Mouse (Mus musculus) lung, embryonic 14.5 days (tissue): ENCODE data around the gene Lifr. TPM values are rescaled to one million over a fixed set of nuclear protein-coding genes. Genes with fewer than 3 reads are reported as not detected.

Experiments used
- ATAC-seq: fragments of 200-750 bp; cut with Nextera tagmentation; 2 replicates; pipeline ENCODE4 v1.8.0; 2017; ENCODE audit warnings: mild to moderate bottlenecking, moderate TSS enrichment, moderate library complexity; ENCODE audit not compliant: insufficient read depth
- DNase-seq: peaks from one replicate; pipeline ENCODE4 v3.0.0-alpha.2; 2015
- H3K27ac ChIP-seq: fragments of 300-500 bp; sonication (generic); 2 replicates; pipeline ENCODE4 v1.5.1; 2014; ENCODE audit warnings: low read depth, mild to moderate bottlenecking, moderate library complexity
- H3K27me3 ChIP-seq: fragments of 300-500 bp; sonication (generic); 2 replicates; pipeline ENCODE4 v1.6.1; 2014; ENCODE audit warnings: low read length, control low read depth; ENCODE audit not compliant: insufficient read depth
- H3K36me3 ChIP-seq: fragments of 300-500 bp; sonication (generic); 2 replicates; pipeline ENCODE4 v1.6.1; 2014; ENCODE audit warnings: control low read depth; ENCODE audit not compliant: insufficient read depth
- H3K4me1 ChIP-seq: fragments of 300-500 bp; sonication (generic); 2 replicates; pipeline ENCODE4 v1.6.1; 2014; ENCODE audit warnings: antibody characterized with exemption, control low read depth; ENCODE audit not compliant: insufficient read depth
- H3K4me2 ChIP-seq: fragments of 300-500 bp; sonication (generic); 2 replicates; pipeline ENCODE4 v1.6.1; 2014; ENCODE audit warnings: mild to moderate bottlenecking
- H3K4me3 ChIP-seq: fragments of 300-500 bp; sonication (generic); 2 replicates; pipeline ENCODE4 v1.5.1; 2014; ENCODE audit warnings: low read depth, low read length
- H3K9ac ChIP-seq: fragments of 300-500 bp; sonication (generic); 2 replicates; pipeline ENCODE4 v1.6.1; 2014
- H3K9me3 ChIP-seq: fragments of 300-500 bp; sonication (generic); 2 replicates; pipeline ENCODE4 v1.6.1; 2016; ENCODE audit warnings: low read depth, low read length, control low read depth
- CTCF ChIP-seq: IDR thresholded peaks from 2 replicates; pipeline ENCODE4 v1.5.1; 2016; ENCODE audit warnings: antibody characterized with exemption, low read depth
- WGBS: fragments of 180-500 bp; shearing (Covaris S2); extraction: QIAGEN DNeasy Blood & Tissue Kit; methylation state at CpG from one replicate; pipeline ENCODE4 v1.1.7; 2014; 5-methylcytosine and 5-hydroxymethylcytosine counted together
- polyA plus RNA-seq: library from polyadenylated mRNA; unstranded; fragments of >200 nt; fragmentation: Nextera tagmentation; extraction: Ambion mirVana; gene quantifications from 2 replicates; pipeline ENCODE4 v1.2.1, GENCODE M21; 2014

The Lifr gene
- polyA plus RNA-seq, 1 experiment from 2014 or later = 31.0 TPM

DNA sequence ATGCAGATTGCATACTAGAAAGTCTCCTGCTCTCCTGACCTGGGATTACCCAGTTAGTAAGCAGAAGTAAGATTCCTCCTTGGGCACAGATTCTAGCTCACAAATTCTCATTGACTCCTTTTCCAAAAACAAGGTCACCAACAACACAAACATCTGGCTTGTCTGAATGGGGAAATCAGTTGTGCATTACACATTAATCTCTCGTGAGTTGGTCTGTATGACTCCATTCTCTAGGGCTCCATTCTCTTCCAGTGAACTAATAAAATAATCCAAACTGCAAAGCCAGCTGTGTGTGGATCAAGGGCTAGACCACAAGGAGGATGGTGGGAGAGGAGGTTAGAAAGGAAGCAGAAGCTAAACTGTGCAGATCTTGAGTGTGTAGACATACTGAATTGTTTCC, 25.8 kb downstream of the Lifr start:
- Histone ChIP-seq H3K4me3 (no peak overlapping the region), H3K27me3 (no peaks in the 10 kb centered on the region), H3K4me1 (no peaks in the 10 kb centered on the region), H3K9me3 (no peaks in the 10 kb centered on the region), H3K4me2 (no peak overlapping the region), H3K9ac (no peak overlapping the region), H3K36me3 (no peaks in the 10 kb centered on the region), H3K27ac (no peak overlapping the region)
- WGBS = 74% methylated on average over 1 of the region's 1 CpGs
- DNase-seq (no peak), ATAC-seq (no peak)
- no peak for TF ChIP-seq CTCF

GRCm38 (mm10) chr15:7116699-7117098, 26.3 kb downstream of the Lifr start:
- H3K9ac ChIP-seq = no peak overlapping the region
- H3K4me2 ChIP-seq = no peak overlapping the region
- no peaks in the 10 kb centered on the region for H3K4me1 ChIP-seq
- no peak overlapping the region for H3K4me3 ChIP-seq
- no peak for ATAC-seq
- H3K9me3 ChIP-seq = no peaks in the 10 kb centered on the region
- DNase-seq = no peak
- TF ChIP-seq CTCF = no peak
- H3K27ac ChIP-seq = no peak overlapping the region
- H3K36me3 ChIP-seq = no peaks in the 10 kb centered on the region
- no peaks in the 10 kb centered on the region for H3K27me3 ChIP-seq
- WGBS = 78% methylated on average over 3 of the region's 3 CpGs

DNA sequence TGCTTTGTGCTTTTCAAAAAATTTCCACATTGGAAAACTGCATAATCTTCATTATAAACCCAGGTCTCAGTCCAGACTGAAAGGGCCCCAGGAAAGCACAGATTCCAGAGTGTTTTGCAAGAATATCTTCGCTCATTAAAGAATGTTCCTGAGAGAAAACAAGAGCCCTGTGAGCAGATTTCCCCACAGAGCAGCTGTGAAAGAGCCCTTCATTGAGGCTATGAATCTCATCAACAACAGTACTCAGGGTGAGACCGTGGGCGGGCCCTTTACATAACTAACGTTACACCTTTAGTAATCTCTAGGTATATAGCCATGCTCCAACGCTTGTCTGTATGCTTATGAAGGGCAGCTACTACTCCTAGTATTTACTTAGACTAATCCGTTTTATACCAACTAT, 27.5 kb downstream of the Lifr start:
- Histone ChIP-seq H3K36me3 (no peaks in the 10 kb centered on the region), H3K9ac (no peak overlapping the region), H3K4me3 (no peak overlapping the region), H3K9me3 (no peaks in the 10 kb centered on the region), H3K27ac (no peak overlapping the region), H3K27me3 (no peaks in the 10 kb centered on the region), H3K4me2 (no peak overlapping the region), H3K4me1 (no peaks in the 10 kb centered on the region)
- ATAC-seq (no peak), DNase-seq (no peak)
- TF ChIP-seq CTCF = no peak
- 80% methylated on average over 6 of the region's 6 CpGs for WGBS

DNA sequence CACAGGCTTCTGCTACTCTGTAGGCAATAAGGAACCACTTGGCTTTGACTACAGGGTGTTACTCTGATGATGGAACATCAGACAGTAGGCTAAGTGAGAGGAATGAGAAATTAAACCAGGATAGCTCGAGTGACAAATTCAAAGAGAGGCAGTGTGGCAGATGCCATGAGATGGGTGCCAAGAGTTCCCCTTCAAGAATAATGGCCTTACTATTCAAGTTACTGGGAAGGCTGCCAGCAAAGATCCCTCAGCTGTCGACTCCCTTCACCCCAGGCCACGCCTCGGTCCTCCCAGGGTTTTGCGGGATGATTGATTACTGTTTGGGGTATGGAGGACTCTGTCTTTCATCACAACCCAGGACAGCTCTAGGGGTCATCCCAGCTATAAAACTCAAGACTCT, 28.4 kb downstream of the Lifr start:
- H3K4me1 ChIP-seq = no peaks in the 10 kb centered on the region
- ATAC-seq (peak; percentile 75), DNase-seq (peak; percentile 79)
- H3K9me3 ChIP-seq = no peaks in the 10 kb centered on the region
- H3K9ac ChIP-seq = no peak overlapping the region
- WGBS = 12% methylated on average over 5 of the region's 5 CpGs
- H3K36me3 ChIP-seq = no peaks in the 10 kb centered on the region
- no peak overlapping the region for H3K4me2 ChIP-seq
- H3K27ac ChIP-seq = no peak overlapping the region
- no peak for TF ChIP-seq CTCF
- no peaks in the 10 kb centered on the region for H3K27me3 ChIP-seq
- no peak overlapping the region for H3K4me3 ChIP-seq

- no peak for TF ChIP-seq CTCF
- ATAC-seq (no peak), DNase-seq (no peak)
- 56% methylated on average over 8 of the region's 8 CpGs for WGBS
- H3K36me3 ChIP-seq = no peaks in the 10 kb centered on the region
- no peak overlapping the region for H3K9ac ChIP-seq
- H3K4me3 ChIP-seq = no peak overlapping the region
- no peaks in the 10 kb centered on the region for H3K4me1 ChIP-seq
- no peaks in the 10 kb centered on the region for H3K27me3 ChIP-seq
- no peak overlapping the region for H3K27ac ChIP-seq
- H3K4me2 ChIP-seq = no peak overlapping the region
- no peaks in the 10 kb centered on the region for H3K9me3 ChIP-seq
Measured at GRCm38 (mm10) chr15:7119930-7120512, 29.6 kb downstream of the Lifr start.

DNA sequence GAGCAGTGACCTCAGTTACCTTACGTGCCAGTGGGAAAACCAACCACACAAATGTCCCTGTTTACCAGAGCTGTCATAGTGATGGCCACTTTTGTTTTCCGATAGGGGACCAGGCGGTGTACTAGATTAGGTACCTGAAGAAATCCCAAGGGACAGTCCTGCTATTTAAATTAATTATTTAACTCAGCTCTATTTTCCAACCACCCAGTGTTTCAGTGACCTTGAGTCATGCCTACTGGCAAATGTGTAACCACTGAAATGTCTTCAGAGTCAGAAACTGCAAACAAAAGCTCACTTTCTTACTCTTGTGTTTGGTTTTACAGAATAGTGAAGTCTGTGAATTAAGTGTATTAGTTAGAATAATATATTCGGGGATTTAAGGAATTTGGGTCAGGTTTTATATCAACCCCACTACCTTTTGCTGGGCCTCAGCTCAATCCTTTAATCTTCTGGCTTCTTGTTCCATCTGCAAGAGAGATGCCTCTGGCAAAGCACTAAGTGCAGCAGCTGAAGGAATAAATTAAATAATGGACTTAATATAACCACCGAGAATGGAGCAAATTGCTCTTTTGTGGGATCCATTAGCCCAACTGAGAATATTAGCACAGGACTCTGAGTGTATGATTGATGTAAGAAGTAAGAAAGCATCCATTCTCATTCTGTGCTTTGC, 33.5 kb downstream of the Lifr start:
- Histone ChIP-seq H3K27ac (no peak overlapping the region), H3K36me3 (no peaks in the 10 kb centered on the region), H3K4me3 (no peak overlapping the region), H3K4me2 (no peak overlapping the region), H3K9me3 (no peaks in the 10 kb centered on the region), H3K27me3 (no peaks in the 10 kb centered on the region), H3K4me1 (no peaks in the 10 kb centered on the region), H3K9ac (no peak overlapping the region)
- DNase-seq = no peak
- ATAC-seq = no peak
- TF ChIP-seq CTCF = no peak
- WGBS = 65% methylated on average over 5 of the region's 5 CpGs

GRCm38 (mm10) chr15:7126171-7126570, 35.8 kb downstream of the Lifr start:
- peaks cover 6% of the 10 kb centered on the region; the same call in 1 of the 2 replicates for H3K4me1 ChIP-seq
- 20% methylated on average over 1 of the region's 1 CpGs for WGBS
- ATAC-seq = no peak

More at GRCm38 (mm10) chr15:7126171-7126570, 35.8 kb downstream of the Lifr start:
- no peak for DNase-seq
- Histone ChIP-seq H3K27ac (no peak overlapping the region), H3K36me3 (no peaks in the 10 kb centered on the region), H3K4me2 (no peak overlapping the region), H3K9me3 (no peaks in the 10 kb centered on the region), H3K27me3 (no peaks in the 10 kb centered on the region), H3K4me3 (no peak overlapping the region), H3K9ac (no peak overlapping the region)
- no peak for TF ChIP-seq CTCF
